Mouse (Mus musculus): Measurements from ENCODE around the gene Ikzf4. TPM values are rescaled to one million over a fixed set of nuclear protein-coding genes. Genes with fewer than 3 reads are reported as not detected.
"Not testable (repeated sequence)": the region's sequence is repeated elsewhere in the genome, so short reads cannot be mapped to it uniquely, and the experiment has no call there.

The Ikzf4 gene
- polyA plus RNA-seq, 1 experiment, result not detected

DNA sequence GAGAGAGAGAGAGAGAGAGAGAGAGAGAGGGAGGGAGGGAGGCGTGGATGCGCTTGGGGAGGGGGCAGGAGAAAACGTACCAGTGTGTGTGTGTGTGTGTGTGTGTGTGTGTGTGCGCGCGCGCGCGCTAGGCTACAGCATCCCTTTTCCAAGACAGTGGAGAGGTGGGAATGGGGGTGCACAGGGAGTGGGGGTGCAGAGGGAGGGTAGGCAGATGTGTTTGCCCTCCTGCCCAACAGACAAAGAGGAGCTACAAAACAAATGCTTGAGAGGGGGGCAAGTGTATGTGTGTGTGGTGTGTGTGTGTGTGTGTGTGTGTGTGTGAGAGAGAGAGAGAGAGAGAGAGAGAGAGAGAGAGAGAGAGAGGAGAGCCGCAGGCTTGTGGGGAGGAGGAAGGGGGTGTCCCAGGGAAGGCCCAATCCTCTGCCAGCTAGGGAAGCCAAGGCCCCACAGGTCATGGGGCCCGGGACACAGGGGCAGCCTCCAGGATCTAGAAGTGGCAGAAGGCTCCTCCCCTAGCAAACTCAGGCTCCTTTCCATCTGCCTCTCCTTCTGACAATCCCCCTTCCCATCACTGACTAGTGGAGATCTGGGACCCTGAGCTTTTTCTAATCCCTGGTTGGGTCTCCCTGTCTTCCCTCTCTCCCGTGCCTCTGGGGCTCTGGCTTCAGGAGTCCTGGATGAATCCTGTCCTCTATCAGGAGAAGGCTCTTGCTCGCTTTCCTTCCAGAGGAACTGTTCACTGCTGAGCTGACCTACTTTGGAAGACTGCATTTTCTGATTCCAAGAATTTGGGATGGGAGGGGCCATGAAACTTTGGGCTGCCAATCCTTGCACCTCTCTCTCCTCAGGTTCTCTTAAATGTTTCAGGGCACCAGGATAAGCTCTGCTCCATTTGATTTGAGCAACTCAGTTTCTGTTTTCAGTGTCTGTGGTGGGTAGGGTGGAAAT, 623 bp upstream of the Ikzf4 start:
- 6% methylated on average over 13 of the region's 13 CpGs for WGBS
- peaks cover 22% of the 10 kb centered on the region for H3K4me1 ChIP-seq (ENCODE audit: control insufficient read depth, insufficient read depth, low read length)
- H3K4me3 ChIP-seq (ENCODE audit: insufficient read depth, low read depth, low read length), result peak overlapping the region; percentile 97
- H3K27ac ChIP-seq (ENCODE audit: insufficient read depth, low read depth, low read length), result peak overlapping the region; percentile 95
- TF ChIP-seq CTCF (IDR thresholded peaks at IDR 0.05; ENCODE audit: insufficient read depth, low read depth, low read length), result no peak
- no peak for TF ChIP-seq POLR2A (IDR thresholded peaks at IDR 0.05; ENCODE audit: insufficient read depth, low read depth, low read length)

DNA sequence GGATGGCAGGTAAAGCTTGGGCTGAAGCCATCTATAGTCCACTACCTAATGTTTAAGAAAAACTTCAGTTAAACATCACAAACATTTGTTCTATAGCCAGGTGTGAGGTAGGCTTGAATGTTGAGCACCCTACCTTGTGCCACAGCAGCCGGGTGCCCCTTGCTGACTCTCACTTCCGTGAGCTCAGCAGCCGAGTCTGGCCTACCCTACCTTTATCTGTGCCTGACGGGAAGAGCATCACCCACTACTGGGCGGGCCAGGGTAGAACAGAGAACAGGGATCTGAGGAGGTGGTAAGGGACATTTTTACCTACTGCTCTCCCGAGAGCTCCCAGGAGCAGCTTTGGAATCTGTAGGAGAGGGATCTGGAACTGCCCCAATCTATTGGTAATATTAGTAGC, 3.0 kb downstream of the Ikzf4 start:
- WGBS, result 88% methylated on average over 6 of the region's 6 CpGs
- Histone ChIP-seq H3K27ac (ENCODE audit: insufficient read depth, low read depth, low read length) (no peak overlapping the region), H3K4me3 (ENCODE audit: insufficient read depth, low read depth, low read length) (no peak overlapping the region), H3K4me1 (ENCODE audit: control insufficient read depth, insufficient read depth, low read length) (peaks cover 22% of the 10 kb centered on the region)
- TF ChIP-seq CTCF (IDR thresholded peaks at IDR 0.05; ENCODE audit: insufficient read depth, low read depth, low read length), result no peak
- no peak for TF ChIP-seq POLR2A (IDR thresholded peaks at IDR 0.05; ENCODE audit: insufficient read depth, low read depth, low read length)

DNA sequence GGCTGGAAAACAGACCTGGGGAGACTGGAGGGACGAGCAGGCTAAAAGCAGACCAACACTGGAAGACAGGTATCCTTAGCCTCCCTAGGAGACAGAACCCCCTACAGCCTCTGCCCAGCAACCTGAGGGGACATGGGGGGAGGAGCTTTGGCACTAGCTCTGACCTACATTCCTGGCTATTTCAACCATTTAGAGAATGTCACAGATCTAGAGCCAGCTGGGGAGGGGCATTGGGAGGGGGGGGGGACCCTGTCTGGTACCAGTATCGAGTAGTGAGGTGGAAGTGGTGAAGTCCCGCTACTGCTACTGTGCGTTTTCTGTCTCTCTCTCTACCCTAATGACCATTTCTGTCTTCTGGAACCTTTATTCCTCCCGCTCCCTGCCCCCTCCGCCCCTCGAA, 3.9 kb downstream of the Ikzf4 start:
- Histone ChIP-seq H3K27ac (ENCODE audit: insufficient read depth, low read depth, low read length) (no peak overlapping the region), H3K4me3 (ENCODE audit: insufficient read depth, low read depth, low read length) (no peak overlapping the region), H3K4me1 (ENCODE audit: control insufficient read depth, insufficient read depth, low read length) (peaks cover 24% of the 10 kb centered on the region)
- WGBS, result 61% methylated on average over 7 of the region's 7 CpGs
- TF ChIP-seq POLR2A (IDR thresholded peaks at IDR 0.05; ENCODE audit: insufficient read depth, low read depth, low read length) (no peak), CTCF (IDR thresholded peaks at IDR 0.05; ENCODE audit: insufficient read depth, low read depth, low read length) (no peak)

DNA sequence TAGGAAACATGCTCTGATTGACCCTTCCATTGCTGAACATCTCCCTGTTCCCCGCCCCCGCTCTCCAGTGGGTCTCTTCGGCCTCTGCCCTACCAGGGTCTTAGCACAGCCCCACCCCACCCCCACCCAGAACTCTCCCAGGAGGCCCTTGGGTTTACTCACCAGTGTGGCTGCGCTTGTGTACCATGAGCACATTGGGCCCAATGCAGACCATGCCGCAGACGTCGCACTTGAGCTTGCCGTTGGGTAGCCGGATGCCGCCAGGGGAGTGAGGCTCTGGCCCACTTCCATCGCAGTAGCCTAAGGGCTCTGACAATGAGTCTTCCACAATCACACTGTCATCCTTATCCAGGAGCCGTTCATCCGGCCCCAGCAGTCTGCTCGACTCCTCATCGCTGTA, 4.9 kb downstream of the Ikzf4 start:
- Histone ChIP-seq H3K4me1 (ENCODE audit: control insufficient read depth, insufficient read depth, low read length) (peaks cover 17% of the 10 kb centered on the region), H3K4me3 (ENCODE audit: insufficient read depth, low read depth, low read length) (no peak overlapping the region), H3K27ac (ENCODE audit: insufficient read depth, low read depth, low read length) (no peak overlapping the region)
- WGBS, result 93% methylated on average over 15 of the region's 15 CpGs
- no peak for TF ChIP-seq CTCF (IDR thresholded peaks at IDR 0.05; ENCODE audit: insufficient read depth, low read depth, low read length)
- TF ChIP-seq POLR2A (IDR thresholded peaks at IDR 0.05; ENCODE audit: insufficient read depth, low read depth, low read length), result no peak

DNA sequence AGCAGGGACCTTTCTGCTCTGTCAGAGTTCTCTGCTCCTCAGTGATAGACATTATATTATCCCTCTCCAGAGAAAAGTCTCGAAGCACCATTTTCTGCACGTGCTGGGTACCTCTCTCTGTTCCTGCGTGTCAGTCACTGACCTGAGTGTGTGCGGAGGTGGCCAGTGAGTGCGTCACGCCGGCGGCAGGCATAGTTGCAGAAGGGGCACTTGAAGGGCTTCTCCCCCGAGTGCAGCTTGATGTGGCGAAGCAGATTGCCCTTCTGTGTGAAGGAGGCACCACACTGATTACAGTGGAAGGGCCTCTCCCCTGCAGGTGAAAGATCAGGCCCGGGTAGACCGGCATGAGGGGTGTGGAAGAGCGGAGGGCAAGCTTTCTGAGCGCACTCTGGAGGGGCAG, 5.8 kb downstream of the Ikzf4 start:
- WGBS, result 91% methylated on average over 14 of the region's 14 CpGs
- no peak for TF ChIP-seq POLR2A (IDR thresholded peaks at IDR 0.05; ENCODE audit: insufficient read depth, low read depth, low read length)
- TF ChIP-seq CTCF (IDR thresholded peaks at IDR 0.05; ENCODE audit: insufficient read depth, low read depth, low read length), result no peak
- Histone ChIP-seq H3K27ac (ENCODE audit: insufficient read depth, low read depth, low read length) (no peak overlapping the region), H3K4me3 (ENCODE audit: insufficient read depth, low read depth, low read length) (no peak overlapping the region), H3K4me1 (ENCODE audit: control insufficient read depth, insufficient read depth, low read length) (peaks cover 12% of the 10 kb centered on the region; the same call in 1 of the 2 replicates)

DNA sequence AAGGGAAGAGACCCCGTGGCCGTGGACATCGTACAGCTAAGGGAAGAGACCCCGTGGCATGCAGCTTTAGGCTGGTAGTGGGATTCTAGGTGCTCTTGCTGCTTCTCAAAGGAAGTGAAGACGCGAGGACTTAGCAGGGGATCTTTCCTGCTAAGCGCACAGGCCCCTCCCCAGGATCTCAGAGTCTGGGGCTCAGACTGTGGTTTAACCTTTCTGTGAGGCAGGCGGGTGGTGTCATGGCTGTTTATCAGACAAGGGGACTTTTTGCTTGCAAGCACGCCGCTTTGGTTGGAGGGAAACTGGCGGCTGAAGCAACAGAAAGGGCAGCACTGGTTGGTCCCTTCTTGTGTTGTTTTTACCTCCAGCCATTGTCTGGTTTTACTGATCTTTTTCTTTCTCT, 8.8 kb downstream of the Ikzf4 start:
- Histone ChIP-seq H3K4me3 (ENCODE audit: insufficient read depth, low read depth, low read length) (no peak overlapping the region), H3K4me1 (ENCODE audit: control insufficient read depth, insufficient read depth, low read length) (peaks cover 3% of the 10 kb centered on the region; the same call in 1 of the 2 replicates), H3K27ac (ENCODE audit: insufficient read depth, low read depth, low read length) (no peak overlapping the region)
- 29% methylated on average over 11 of the region's 11 CpGs for WGBS
- no peak for TF ChIP-seq POLR2A (IDR thresholded peaks at IDR 0.05; ENCODE audit: insufficient read depth, low read depth, low read length)
- no peak for TF ChIP-seq CTCF (IDR thresholded peaks at IDR 0.05; ENCODE audit: insufficient read depth, low read depth, low read length)

DNA sequence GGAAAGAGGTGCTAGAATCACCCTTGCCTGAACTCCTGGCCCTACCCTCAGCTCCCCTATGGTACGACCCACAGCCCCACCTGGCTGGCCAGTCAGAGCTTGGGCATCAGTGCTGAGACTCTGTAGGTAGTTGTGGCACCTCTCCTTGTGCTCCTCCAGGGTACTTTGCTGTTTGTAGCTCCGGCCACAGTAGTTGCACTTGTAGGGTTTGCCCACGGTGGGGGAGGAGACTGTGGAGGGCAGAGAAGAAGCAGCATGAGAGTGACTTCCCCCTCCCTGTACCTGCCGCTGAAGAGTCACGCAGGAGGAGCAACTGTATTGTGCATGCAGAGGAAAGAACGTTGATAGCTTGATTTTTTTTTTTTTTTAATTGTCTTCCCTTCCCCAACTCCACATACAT, 9.2 kb downstream of the Ikzf4 start:
- 51% methylated on average over 6 of the region's 6 CpGs for WGBS
- Histone ChIP-seq H3K27ac (ENCODE audit: insufficient read depth, low read depth, low read length) (no peak overlapping the region), H3K4me3 (ENCODE audit: insufficient read depth, low read depth, low read length) (no peak overlapping the region), H3K4me1 (ENCODE audit: control insufficient read depth, insufficient read depth, low read length) (peaks cover 3% of the 10 kb centered on the region; the same call in 1 of the 2 replicates)
- TF ChIP-seq POLR2A (IDR thresholded peaks at IDR 0.05; ENCODE audit: insufficient read depth, low read depth, low read length) (no peak), CTCF (IDR thresholded peaks at IDR 0.05; ENCODE audit: insufficient read depth, low read depth, low read length) (no peak)

DNA sequence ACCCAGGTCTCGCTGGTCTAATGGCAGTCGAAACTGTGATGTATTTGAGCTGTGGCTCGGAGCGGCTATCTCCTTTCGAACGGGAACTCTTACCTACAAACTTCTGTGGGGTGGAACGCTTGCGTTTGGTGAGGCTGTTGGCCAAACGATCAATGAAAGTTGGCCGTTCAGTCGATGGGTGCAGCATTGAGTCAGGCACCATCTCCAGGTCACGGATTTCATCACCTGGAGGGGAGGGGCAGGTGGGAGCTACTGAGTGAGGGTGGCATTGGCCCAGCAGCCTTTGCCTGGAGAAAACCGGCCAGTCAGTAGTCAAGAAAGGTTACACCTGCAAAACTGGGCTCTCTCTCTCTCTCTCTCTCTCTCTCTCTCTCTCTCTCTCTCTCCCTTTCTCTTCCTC, 10.1 kb downstream of the Ikzf4 start:
- Histone ChIP-seq H3K4me3 (ENCODE audit: insufficient read depth, low read depth, low read length) (no peak overlapping the region), H3K27ac (ENCODE audit: insufficient read depth, low read depth, low read length) (no peak overlapping the region), H3K4me1 (ENCODE audit: control insufficient read depth, insufficient read depth, low read length) (peaks cover 3% of the 10 kb centered on the region; the same call in 1 of the 2 replicates)
- TF ChIP-seq POLR2A (IDR thresholded peaks at IDR 0.05; ENCODE audit: insufficient read depth, low read depth, low read length) (no peak), CTCF (IDR thresholded peaks at IDR 0.05; ENCODE audit: insufficient read depth, low read depth, low read length) (no peak)
- 93% methylated on average over 13 of the region's 13 CpGs for WGBS

DNA sequence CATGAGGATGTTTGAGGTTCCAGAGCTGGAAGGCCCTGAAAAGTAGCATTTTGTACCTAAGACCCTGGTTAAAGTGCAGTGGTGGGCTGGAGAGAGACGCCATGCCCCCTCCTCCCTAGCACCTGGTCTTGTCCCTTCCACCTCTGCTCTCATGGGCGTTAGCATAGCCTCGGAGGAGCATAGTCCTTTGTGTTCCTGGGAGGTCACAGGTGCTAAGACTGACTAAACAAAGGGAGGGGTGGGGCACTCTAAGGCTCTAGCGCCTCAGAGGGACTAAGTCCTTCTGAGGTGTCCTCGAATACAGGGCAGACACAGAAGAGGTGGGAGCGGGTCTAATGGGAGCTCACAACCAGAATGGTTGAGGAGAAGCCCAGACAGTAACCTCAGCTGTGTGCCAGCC, 14.2 kb downstream of the Ikzf4 start:
- H3K4me3 ChIP-seq (ENCODE audit: insufficient read depth, low read depth, low read length), result no peak overlapping the region
- H3K4me1 ChIP-seq (ENCODE audit: control insufficient read depth, insufficient read depth, low read length), result no peaks in the 10 kb centered on the region
- WGBS, result 29% methylated on average over 6 of the region's 6 CpGs
- no peak overlapping the region for H3K27ac ChIP-seq (ENCODE audit: insufficient read depth, low read depth, low read length)
- TF ChIP-seq POLR2A (IDR thresholded peaks at IDR 0.05; ENCODE audit: insufficient read depth, low read depth, low read length), result no peak
- no peak for TF ChIP-seq CTCF (IDR thresholded peaks at IDR 0.05; ENCODE audit: insufficient read depth, low read depth, low read length)

DNA sequence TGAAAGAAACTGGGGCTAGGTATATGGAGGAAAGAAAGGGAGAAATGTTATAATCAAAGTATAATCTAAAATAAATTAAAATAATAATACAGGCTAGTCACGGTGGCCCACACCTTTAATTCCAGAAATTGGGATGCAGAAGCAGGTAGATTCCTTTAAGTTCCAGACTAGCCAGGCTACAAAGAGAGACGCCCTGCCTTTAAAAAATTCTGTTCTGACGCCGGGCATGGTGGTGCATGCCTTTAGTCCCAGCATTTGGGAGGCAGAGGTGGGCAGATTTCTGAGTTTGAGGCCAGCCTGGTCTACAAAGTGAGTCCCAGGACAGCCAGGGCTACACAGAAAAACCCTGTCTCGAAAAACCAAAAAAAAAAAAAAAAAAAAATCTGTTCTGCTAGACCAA, 15.5 kb downstream of the Ikzf4 start:
- H3K4me1 ChIP-seq (ENCODE audit: control insufficient read depth, insufficient read depth, low read length); H3K27ac ChIP-seq (ENCODE audit: insufficient read depth, low read depth, low read length); H3K4me3 ChIP-seq (ENCODE audit: insufficient read depth, low read depth, low read length): not testable (repeated sequence)
- WGBS, result 83% methylated on average over 5 of the region's 5 CpGs
